Mouse (Mus musculus) adrenal gland, postnatal 4 days (tissue): ENCODE results near the gene Rbl2. TPM values are rescaled to one million over a fixed set of nuclear protein-coding genes. Genes with fewer than 3 reads are reported as not detected.

Experiments
- DNase-seq, 2 experiments: peaks; one replicate each; pipeline ENCODE4 v3.0.0; 2021 to 2022; ENCODE audit warnings: low spot score in 2 of 2, mixed read lengths in 2 of 2
- long read RNA-seq, 2 experiments: library from polyadenylated mRNA; stranded (forward); transcript quantifications; one replicate each; pipeline ENCODE4 v2.0.0; 2021
- total RNA-seq, 2 experiments: library from RNA; stranded (reverse); gene quantifications; 2 replicates each; pipeline ENCODE4 v1.2.3; 2021

The Rbl2 gene
- 10 to 100 TPM; 36.9 to 37.6 TPM for total RNA-seq
- long read RNA-seq, experiment 1, full-length matches to known transcripts = 5 of 7 reads
- long read RNA-seq, experiment 1, partial matches to known transcripts = 0 of 7 reads
- long read RNA-seq, experiment 1, other reads (novel, unspliced or antisense) = 2 of 7 reads
- long read RNA-seq, experiment 2, full-length matches to known transcripts = 8 of 17 reads
- long read RNA-seq, experiment 2, partial matches to known transcripts = 5 of 17 reads
- long read RNA-seq, experiment 2, other reads (novel, unspliced or antisense) = 4 of 17 reads

DNA sequence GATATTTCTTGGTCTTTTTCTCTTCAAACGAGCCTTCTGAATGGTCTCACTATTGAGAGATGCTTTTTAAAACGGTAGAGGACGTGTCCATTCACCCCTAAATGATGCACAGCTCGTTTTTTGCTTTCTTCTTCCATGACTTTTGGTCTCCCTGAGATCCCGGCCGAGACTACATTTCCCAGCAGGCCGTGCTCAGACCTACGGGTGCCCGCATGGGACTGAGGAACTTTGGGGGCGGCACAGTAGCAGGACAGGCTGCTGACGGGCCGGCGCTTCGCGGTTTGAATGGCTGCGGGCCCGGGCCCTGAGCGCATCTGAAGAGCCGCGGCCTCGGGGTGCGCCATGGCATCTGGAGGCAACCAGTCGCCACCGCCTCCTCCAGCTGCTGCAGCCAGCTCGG lies at the start of gene Rbl2:
Gene Rbl2, plus strand, starts transcription at position 224 of the 400 bp plus-strand sequence.
- DNase-seq = peak; percentile 92 to 95

DNA sequence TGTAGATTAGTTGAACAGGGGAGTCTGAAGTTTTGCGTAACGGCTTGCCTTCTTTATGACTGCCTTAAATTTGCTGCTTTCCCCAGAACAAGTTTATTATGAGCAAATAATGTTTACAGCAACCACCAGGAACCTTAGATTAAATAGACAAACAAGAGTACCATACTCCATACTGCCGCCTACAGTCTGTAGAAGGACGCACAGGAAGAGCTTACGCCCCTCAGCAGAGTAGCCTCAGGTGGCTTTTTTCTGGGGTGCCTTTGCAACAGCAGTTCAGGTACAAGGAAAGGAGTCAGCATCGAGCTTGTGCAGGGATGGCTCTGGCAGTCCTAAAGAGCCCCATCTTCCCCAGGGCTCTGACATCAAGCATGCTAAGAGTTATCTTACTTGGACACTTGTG lies 35.4 kb upstream of the Rbl2 start:
- DNase-seq = no peak

DNA sequence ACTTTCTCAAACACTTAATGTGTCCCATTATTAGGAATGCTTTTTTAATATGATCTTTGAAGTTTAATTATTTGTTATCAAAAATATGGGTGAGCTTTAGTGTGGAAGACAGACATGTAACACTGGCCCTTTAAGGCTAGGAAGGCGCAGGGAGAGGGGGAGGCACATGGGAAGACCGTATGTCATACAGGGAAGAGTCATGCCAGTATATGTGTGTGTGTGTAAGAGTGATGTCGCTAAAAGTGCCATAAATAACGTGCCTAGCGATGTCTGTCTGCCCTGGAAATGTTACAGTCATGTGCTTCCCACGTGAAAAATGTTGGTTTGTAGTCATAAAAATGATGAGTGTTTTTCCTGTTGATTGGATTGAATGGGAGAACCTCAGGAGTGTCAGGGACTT lies 33.0 kb upstream of the Rbl2 start:
- no peak for DNase-seq

DNA sequence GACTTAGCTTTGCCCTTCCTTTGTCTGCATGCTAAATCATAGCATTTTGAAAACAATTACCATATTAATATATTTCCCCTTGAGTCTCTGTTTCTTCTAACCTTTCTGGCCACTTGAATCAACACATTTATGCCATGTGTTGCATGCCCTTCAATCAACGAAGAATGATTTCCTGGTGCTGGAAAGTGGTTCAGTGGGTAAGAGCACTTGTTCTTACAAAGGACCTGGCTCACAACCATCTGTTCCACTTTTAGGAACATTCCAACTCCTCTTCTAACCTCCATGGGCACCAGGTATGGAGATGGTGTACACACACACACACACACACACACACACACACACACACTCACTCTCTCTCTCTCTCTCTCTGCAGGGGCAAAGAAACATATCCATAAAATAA lies 31.2 kb upstream of the Rbl2 start:
- DNase-seq = no peak

DNA sequence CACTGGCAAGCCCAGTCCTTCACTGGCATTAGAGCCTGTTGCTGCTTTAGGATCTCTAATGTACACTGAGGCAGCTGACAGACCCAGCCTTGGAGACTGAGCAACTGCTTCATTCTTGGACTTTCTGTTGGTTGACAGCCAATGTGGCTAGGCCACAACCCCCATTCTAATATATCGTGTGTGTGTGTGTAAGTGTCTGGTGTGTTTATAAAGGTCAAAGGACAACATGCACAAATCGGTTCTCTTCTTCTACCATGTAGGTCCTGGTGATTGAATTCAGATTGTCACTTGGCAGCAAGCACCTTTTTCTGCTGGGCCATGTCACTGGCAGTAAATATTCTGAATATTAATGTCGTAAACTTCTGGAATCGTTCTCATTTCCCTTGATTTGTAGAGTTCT lies 23.5 kb upstream of the Rbl2 start:
- DNase-seq = no peak

DNA sequence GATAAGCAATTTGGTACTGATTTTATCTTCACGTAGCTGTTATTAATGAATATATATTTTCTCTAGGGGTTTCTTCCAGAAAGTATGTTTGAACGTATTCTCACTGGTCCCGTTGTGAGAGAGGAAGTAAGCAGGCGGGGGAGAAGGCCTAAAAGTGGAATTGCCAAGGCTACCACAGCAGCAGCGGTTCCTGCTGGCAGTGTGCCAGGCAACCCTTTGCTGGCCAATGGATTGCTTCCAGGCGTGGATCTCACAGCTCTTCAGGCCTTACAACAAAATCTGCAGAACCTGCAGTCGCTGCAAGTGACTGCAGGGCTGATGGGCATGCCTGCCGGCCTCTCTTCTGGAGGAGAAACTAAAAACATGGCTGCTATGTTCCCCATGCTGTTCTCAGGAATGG lies 18.8 kb upstream of the Rbl2 start:
- DNase-seq = peak; percentile 26 to 52

DNA sequence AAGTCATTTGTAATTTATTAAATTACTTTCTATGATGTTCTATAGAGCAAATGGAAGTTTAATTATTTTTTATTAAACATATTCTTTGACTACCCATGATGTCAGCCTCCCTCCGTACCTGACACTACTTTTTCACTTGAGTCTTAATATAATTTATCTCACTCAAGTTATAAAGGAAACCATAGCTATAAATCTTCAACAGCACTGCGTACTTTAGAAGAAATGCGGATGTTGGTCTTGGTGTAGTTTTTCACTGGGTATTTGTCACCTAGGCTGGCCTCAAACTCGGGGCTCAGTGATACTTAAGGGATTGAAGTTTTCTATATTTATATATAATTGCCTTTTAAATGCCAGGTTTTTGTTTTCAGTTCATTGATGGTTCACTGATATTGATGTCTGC lies 15.4 kb upstream of the Rbl2 start:
- DNase-seq = no peak

DNA sequence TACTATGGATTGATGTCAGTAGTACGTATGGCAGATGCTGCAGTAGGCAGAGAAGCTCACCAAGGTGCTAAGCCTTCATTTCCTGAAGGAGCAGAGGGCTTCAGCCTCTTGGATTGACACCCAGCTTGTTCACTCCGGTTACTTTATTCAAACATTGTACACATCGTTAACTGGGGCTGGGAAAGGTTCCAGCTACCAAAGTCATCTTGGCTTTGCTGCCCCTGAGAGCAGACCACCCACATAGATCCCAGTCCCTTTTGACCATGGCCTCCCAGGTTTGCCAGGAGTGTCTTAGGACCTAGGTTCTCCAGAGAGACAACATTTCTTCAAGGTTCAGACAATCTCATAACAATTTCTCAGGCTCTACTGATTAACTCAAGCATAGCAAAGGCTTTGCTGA lies 13.0 kb upstream of the Rbl2 start:
- DNase-seq = no peak

DNA sequence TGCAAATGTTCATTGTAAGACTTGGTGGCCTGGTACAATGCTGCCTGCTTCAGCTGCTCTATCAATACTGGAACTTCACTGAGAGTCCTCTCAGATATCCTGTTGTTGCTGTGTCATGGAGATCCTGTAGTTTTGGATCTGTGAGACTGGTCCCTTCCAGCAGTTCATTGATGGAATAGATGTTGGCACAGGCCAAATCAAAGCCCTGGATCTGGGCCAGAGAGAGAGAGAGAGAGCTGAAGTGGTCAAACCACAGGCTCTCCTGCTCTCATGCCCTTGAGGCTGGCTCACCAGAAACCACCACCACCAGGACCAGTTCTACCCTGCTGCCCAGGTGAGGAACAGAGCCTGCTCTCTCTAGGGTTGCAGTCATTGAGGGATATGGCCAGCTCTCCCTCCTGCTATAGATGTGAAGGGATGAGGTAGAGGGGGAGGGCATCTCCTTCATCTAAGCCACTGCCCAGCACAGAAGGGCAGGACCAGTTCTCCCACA lies 10.7 kb upstream of the Rbl2 start:
- no peak for DNase-seq

DNA sequence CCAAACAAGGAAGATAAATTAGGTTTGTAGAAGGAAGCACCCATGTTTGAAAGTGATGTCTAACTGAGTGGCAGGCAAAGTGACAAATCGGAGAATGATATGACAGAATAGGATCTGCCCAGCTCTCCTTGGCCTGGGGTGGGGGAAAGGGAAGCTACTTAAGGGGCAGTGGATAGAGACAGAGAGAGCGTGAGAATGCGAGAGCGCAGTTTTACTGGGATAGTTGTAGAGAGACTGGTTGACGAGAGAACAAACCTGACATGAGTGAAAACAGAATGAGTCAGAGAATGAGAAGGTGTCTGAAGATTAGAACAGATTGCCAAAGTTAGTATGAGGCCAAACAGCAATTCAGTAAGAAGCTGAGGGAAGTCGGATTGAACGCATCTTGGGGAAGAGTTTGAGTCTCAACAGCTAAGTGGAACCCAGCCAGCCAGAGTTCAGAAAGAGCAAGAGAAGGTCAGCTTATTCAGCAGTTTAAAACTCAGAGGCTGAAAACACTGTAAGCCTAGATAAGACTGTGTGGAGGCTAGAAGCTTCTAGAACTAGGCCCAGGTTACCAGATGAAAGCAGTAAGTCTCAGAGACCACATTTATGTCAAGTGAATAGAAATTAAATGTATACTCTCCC lies 9.9 kb upstream of the Rbl2 start:
- no peak for DNase-seq

DNA sequence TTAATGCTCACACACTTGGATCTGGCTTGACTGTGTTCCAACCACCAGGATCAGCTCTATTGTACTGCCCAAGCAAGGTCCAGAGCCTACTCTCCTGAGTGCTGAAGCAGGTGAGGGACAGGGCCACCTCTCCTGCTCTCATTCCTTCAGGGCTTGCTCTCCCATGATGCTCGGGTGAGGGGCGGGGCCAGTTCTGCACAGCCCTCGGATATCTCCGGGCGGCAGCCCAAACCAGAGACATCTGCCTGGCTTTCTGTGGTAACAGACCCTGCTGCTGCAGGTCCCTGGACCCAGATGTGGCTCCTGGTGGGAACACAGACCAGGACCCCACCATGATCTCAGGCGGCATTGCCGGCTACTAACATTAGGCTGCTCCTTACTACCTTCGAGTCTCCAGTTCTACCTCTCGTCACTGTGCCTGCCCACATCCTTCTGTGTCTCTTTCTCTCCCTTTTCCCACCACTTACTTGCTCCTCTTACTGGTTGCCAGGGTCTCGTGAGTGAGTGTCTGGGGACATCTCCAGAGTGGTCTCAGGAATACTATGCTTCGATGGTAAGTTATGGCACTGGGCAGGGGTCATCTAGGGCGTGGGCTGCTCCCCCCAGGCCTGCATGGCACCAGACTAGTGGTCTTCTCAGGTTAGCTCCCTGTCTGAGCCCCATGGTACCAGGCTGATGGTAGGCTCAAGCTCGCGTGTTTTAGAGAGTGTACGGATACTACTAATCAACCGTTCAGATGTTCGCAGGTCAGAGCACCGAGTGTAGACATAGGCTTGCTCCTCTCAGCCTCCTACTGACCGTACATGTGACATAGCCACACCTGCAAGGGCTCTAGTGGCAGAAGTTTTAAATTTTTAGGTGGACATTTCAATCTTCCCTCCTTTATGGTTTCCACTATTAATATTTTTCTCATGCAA lies 9.0 kb upstream of the Rbl2 start:
- DNase-seq = no peak

DNA sequence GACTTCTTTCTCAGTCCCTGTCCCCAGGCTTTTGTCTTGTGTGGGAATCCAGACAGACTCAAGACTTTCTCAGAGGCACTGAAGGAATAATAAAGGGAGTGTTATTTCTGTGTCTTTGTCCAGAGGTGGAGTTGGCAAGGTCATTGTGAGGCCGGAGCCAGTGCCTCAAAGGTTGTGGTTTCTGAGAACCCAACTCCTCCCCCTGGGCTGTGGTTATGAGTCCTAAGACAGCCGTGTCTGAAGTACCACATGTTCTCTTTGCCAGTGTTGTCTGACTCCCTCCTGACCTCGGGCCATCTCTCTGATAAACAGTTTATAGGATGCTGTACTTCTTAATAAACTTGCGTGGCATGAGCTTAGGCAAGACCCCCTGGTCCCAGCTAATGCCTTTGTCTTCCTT lies 4.7 kb upstream of the Rbl2 start:
- DNase-seq = no peak

DNA sequence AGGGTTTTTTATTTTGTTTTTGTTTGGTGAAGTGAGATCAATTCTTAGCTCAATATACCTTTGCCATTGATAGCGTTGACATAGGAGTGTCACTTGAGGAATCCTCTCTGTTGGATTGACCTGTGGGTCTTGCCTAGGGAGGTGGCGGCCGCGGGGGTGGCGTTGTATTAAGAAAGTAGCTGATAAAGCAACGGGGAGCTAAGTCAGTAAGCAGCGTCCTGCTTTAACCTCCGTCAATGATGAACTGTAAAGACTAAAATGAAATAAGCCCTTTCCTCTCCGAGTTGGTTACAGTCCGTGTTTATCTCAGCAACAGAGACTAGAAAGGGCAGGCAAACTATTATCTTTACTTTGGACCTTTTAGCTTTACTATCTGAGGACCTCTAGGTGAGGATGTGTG lies 450 bp upstream of the Rbl2 start:
- DNase-seq = no peak

DNA sequence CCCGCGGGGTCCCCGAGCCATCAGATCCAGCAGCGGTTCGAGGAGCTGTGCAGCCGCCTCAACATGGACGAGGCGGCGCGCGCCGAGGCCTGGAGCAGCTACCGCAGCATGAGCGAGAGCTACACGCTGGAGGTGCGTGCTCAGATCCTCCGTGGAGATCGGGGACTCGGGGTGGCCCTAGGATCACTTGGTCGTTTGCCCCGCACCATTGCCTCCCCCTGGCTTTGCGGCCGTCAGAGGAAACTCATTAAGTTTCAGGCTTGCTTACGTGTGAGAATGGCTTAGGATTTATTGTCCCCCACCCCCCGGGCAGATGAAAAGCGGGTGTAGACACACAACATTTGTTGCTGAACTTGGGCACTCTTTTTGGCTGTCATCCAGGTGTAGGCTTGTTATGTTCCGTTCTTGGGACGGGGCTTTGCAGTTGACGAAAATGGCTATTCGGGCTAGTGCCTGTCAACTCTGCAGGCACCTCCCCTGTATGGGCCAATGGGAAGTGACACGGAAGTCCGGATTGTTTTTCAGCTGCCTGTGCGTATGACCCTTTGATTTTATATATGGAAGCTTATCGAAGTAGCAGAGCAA lies 510 bp downstream of the Rbl2 start:
- peak; percentile 24 to 52 for DNase-seq

DNA sequence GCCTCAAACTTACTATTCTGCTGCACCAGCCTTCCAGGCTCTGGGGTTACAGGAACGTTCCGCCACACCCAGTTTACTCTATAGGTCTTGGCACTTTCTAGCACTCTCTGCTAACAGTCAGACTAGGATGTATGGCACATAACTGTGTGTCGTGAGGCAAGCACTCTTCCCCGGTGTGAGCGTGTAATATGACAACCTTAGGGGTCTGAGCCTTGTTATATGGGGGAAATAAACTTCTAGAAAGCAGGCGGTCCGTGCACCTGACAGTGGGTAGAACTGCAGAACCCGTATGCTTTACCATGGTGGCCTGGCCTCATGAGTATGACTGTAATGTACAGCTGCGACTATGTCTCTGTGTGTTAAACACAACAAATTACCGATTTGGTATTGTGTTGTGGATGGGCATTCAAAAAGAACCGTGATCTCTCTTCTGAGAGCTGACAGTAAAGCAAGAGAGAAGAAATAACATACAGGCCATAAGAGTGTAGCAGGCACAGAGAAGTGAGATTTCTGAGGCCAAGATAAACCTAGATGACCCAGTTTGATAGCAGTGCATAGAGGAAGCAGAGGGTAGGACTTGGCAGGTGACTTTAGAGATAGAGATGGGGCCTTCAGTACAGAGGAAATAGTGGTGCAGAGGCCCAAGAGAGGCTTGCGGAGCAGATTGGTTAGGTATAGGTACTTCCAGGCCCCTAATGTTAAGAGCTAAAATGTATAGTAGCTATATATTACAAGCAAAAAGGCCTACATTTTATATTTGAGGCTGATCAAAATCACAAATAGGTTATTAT lies 7.4 kb downstream of the Rbl2 start:
- DNase-seq = no peak

DNA sequence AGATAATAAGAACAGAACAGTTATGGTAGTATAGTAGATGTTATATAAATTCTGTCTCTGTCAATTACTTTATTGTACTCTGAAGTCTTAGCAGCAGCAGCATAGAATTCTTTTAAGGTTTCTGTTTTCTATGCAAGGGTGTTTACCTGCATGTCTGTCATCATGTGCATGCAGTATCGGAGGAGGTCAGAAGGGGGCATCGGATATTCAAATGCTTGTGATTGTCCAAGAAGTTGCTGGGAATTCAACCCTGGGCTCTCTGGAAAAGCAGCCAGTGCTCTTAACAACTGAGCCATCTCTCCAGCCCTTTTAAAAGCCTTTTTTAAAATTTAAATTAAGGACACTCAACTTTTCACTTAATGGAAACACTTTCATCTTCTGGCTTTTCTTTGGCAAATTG lies 9.8 kb downstream of the Rbl2 start:
- DNase-seq = no peak

DNA sequence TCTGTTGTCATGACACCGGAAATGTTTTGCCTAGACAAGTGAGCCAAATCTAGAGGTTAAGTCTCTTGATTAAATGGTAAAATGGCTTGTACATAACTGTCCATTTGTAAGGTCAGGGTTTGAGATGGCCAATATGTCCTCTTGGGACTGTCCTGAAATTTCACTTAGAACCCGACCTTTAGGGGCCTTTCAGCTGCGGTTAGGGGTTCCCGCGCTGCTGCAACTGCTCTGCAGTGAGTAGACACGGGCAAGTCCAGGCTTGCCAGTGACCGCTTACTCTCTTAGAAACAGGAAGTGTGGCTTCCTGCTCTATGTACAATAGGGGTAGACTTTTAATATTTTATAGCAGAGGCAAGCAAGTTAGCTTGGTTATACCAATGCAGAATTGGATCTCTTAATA lies 12.1 kb downstream of the Rbl2 start:
- DNase-seq = no peak

DNA sequence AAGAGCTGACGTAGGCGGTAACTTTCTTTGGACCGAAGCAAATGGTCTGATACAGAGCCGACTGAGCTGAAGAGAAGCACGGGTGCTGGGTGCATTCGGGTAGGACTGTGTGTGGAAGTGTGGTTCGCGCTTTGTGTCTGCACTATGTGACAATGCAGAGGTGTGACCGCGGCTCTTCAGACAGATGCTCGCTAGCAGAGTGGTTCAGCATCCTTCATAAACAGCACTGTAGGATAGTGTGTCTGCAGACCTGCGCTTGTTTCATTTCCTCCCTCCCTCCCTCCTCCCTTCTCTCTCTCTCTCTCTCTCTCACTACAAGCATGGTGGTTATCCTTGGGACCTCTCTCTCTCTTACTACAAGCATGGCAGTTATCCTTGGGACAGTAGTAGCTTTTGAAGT lies 12.6 kb downstream of the Rbl2 start:
- no peak for DNase-seq

DNA sequence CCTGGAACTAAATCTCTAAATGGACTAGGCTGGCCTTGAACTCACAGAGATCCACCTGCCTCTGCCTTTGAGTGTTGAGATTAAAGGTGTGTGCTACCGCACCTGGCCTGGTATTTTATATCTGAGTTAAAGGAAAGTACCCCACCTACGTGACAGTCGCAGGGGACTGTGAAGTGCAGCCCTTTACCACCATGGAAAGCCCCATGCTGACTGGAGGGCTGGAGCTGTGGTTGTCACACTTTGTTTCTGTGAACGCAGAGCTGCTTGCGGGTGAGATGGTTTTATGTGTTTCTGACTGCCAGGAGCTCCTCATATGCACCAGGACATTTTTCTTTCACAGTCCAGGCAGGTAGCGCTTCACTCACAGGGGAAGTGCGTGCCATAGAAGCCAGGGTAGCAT lies 18.6 kb downstream of the Rbl2 start:
- DNase-seq = no peak

DNA sequence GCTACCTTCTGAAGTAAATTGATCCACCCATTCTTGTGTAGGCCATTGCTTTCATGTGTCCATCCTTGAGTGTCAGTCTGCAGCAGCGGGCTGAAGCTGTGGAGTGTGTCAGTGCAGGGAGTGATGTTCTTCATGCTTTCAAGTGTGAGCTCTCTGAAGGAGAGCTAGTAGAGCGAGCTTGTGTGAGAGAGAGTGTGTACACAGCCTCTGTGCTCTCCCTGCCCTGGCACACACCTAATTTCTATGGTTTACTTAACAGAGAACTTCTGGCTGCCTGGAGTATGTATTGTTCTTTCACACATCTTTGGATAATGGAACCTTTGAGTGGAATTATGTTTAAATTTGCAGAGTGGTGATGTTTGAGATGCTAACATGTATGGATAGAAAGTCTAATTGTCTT lies 19.7 kb downstream of the Rbl2 start:
- DNase-seq = no peak

DNA sequence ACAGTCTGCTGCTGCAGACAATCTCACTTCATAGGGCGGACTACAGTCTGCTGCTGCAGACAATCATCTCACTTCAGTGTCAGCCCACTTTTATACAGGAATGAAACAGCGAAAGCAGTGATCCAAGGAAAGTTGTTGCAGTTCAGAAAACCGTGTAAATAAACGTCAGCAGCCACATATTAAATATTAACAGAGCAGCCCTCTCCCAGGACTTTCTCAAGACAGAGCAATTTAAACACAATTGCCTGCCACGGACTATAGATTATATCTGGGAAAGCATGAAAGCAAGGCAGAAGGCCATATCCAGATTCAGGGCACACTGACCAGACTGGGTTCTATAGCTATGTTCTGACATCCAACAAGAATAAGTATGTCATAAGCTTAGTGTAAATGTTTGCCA lies 24.3 kb downstream of the Rbl2 start:
- no peak for DNase-seq
